ENCODE assay signal across 7 mouse cellular contexts in the genomic region with DNA sequence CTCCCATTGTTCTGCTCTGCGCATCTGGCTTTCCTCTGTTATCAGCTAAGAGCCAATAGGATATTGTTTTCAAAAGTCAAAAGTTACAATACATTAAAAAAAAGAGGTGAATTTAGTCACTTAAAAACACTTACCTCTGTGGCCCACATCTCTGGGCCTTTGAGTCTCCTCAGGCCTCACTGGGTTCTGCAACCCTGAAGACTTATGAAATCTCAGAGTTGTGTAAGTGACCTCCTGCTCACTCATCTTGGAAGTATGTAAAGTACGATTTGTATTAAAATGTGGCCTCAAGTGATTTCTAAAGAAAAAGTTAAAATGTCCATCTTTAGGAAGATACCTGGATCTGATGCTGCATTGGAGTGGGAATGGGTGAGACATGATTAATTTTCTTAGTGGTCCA.
"Had no signal": no experiment of that assay in that cellular context is flagged by ENCODE, and none has a peak within 500 bp of the region (broad histone marks: within the 10 kb centered on the region; RNA-seq: fewer than 3 reads in every experiment).

No protein-coding gene starts in this region.

- DNase-seq: kidney, adult 18-20 months; kidney, postnatal 14 days; lung, embryonic 14.5 days; lung, postnatal 10 days; right cerebral cortex, postnatal 25 days; thymus, postnatal 4 days had no signal

- ATAC-seq: midbrain, embryonic 15.5 days had no signal
